Mouse (Mus musculus) gastrocnemius, postnatal 4 days (tissue): ENCODE results near the gene AL731706.1. TPM values are rescaled to one million over a fixed set of nuclear protein-coding genes. Genes with fewer than 3 reads are reported as not detected.
"Not testable (repeated sequence)": the region's sequence is repeated elsewhere in the genome, so short reads cannot be mapped to it uniquely, and the experiment has no call there.

Source experiments
- DNase-seq, 2 experiments: peaks; one replicate each; pipeline ENCODE4 v3.0.0; 2021 to 2022; ENCODE audit warnings: low spot score in 2 of 2, mixed read lengths in 2 of 2
- long read RNA-seq, 2 experiments: library from polyadenylated mRNA; stranded (forward); transcript quantifications; one replicate each; pipeline ENCODE4 v2.0.0; 2021
- total RNA-seq, 2 experiments: library from RNA; stranded (reverse); gene quantifications; 2 replicates each; pipeline ENCODE4 v1.2.3; 2021

AL731706.1 gene
- 10 to 100 TPM; 12.6 to 14.9 TPM for total RNA-seq
- long read RNA-seq, experiment 1, transcript AL731706.1-201 (3 exons, 944 nt): major isoform, 21 of 21 reads
- long read RNA-seq, experiment 1, partial matches to known transcripts: 0 of 21 reads
- long read RNA-seq, experiment 1, other reads (novel, unspliced or antisense): 0 of 21 reads
- long read RNA-seq, experiment 2, transcript AL731706.1-201 (3 exons, 944 nt): major isoform, 17 of 17 reads
- long read RNA-seq, experiment 2, partial matches to known transcripts: 0 of 17 reads
- long read RNA-seq, experiment 2, other reads (novel, unspliced or antisense): 0 of 17 reads

DNA sequence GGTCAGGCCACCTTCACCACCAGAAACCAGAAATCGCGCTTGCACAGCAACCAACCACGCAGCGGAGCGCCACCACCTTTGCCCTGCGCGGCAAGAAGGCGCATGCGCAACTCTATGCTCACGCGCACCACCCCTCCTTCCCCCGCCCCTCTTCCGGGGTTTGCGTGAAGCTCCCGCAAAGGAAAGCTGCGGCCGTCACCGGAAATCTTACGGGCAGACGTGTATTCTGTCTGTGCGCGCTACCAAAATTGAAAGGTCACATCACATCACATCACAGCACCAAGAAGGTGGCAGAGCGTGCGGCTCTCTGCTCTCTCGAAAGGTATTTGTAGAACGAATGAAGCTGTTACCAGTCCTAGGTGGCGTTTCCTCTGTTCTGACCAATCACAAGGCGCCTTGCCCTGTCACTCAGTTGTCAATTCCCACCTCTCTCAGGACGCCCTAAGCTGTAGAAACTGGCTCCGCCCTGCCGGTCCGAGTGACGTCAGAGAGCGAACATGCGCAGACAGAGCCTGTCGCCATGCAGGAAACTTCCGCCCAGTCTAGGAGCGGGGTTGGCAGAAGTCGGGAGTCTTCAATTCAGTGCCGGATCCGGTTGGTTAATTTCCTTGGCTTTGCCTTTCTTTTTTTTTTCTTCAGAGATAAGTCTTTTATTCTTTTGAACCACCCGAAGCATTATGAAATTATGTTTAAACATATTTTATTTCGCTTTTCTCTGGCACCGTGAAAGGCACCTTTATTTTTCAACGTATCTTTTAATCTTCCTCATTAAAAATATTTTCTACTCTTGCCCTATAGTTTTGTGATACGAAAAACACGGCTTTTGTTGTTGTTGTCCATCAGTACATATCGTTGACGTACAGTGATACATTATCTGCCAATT is at the start of gene AL731706.1, which contains the start of the genes Slx4ip and Mkks:
Gene AL731706.1 (minus strand): TSS at position 322 of the 883 bp plus-strand sequence.
Gene Slx4ip (plus strand): TSS at position 151 of the 883 bp plus-strand sequence.
Gene Mkks (minus strand): TSS at position 322 of the 883 bp plus-strand sequence.
- DNase-seq: peak; percentile 96 to 98

DNA sequence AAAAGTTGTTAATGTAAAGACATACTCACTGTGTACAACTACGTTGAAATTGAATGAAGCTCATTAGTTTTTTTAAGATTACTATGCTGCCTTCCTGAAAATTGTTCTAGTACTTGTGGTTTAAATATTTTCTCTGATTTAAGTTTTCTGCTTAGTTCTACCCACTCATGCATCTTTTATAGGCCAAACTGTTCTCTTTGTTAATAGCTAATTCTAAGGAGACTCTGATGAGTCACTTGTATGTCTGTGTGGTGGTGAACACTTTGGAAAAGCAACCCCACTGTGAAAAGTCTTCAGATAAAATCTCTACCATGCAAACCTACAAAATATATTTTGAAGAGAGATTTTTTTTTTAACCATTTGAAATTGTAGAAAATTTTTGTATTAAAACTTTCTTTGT is 47.1 kb upstream of the AL731706.1 start:
- no peak for DNase-seq

DNA sequence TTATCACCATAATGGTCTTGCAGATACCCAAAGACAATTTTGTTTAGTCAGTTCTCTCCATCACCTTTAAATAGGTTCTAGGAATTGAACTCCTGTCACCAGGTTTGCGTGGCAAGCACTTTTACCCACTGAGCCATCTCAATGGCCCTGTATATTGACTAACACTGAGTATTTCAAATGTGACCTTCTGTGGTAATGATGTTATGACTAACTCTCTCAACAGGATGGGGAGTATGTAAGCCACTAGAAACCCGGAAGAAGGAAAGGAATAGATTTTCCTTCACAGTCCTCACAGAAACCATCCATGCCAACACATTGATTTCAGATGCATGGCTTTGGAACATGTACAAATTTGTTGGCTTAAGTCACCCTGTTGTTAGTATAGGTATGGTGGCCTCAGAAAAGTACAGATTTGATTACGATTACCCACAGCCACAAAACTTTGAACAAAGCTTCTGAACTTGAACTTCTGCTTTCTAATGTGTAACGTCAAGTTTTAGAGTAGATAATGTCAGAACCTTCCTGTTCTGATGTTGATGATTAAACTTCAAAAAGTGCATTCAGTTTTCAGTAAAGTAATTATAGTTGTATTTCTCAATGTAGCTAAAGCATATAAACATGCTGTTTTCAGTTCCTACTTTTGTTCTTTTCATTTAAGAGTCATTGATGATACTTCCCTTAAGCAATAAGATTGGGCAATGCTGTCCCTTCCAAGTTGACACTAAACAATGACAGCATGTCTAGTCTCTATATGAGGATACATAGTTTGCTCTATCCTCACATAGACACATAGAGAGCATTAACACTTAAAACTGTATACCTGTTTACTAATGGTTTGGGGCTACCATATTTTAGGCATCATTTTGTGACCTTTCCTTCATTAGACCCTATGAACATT is 45.5 kb upstream of the AL731706.1 start:
- DNase-seq: no peak

DNA sequence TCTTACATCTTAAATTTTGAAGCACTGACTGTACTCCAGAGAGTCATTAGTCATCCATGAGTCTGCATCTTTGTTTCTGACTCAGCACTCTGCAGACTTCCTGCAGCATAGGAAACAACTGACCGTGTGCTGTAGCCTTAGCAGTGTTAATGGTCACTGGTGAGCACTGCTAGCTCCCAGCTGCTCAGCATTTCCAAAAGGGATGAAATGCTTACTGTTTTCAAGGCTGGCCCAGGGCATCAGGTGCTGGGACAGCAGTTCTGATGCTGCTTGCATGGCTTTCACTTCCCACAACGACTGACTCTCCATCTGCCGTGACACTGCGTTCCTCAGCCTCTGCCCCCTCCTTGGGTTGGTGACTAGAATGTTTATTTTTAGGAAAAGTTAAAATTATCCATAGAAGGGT is 29.8 kb upstream of the AL731706.1 start:
- DNase-seq: no peak

DNA sequence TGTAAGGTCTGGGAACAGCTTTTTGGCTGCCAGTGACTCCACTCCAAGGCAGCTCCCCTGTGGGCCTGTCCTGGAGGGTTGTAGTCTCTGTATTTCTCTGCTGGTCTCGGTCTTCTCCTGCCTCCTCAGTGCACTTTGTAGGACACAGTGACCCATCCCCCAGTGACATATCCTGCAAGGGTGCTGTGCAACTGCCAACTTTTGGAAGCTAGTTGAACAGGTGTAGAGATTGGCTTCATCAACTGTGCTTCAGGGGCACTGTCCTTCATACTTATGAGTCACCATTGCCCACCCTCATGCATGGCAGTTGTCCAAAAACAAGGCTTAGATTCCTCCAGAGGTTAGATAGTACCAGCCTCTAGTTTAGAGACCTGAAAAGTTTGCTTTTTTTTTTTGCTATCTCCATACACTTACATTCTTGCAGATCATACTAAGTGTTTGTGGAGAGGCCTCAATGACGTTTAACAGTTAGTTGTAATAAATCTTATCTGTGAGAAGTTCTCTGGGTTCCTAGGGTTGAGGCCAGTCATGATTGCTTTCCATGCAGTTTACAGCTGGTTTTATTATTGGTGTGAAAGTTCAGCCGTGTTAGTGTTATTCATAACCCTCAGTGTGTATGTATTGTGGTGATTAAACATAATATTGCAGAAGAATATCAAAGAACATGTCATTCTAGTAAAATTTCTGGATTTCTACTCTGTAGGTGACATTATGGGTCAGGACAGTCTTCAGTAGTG is 29.2 kb upstream of the AL731706.1 start:
- DNase-seq: no peak

DNA sequence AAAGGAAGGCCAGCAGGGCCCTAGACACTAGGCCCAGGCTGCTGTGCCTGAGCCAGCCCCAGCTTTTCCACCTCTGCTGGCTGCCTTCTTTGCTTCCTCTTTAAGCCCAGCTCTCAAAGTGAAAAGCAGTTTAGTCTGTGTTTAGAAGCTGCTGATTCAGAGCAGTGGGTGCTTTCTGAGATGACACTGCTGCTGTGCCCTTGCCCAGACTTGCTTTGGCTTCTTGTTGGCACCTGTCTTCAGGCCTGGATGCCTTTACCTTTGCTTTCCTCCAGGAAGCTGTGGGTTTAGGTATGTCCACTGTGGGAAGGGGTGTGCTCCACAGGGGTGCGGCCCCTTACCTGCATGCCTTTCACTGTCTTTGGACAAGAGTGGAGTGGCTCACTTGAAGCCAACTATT is 28.2 kb upstream of the AL731706.1 start:
- no peak for DNase-seq

DNA sequence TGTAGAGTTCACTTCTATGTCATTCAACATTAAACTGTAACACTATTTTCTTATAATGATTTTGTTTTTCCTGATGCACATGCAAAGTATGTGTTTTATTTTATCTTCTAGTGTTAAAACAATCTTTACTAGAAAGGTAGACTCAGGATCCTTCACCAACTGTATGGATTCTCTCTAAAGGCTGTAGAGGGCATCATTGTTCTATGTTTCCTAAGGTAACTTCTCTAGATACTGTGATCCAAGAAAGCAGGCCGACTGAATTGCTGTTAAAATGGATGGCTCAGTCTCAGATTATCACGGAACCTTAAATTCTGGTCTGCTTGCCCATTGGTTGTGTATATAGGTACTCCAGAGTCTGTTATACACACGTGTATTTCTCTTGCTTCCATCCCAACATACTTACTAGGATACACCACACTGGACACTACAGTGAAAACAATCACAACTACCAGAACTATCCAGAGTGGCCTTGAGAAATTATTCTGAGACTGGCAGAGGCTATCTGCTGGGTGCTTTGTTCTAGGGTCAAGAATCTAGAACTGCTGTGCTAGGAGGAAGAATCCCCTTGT is 23.2 kb upstream of the AL731706.1 start:
- DNase-seq: no peak

DNA sequence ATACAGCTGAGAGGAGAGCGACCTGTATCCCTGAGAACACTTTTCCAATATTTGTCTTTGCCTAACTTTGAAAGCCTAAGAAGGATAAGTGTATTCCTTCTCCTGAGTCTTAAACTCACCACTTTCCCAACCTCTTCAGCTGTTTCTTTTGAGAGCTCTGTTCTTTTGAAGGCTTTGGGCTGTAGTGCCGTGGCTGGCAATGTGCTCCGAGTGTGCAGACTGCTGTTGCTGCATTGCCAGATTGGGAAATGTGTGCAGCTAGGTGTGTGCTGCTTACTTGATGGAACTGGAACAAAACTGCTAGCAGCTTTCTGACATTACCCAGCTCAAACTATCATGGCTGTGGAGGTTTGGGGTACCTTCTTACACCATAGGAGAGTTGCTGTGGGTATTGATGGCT is 21.8 kb upstream of the AL731706.1 start:
- DNase-seq: no peak

DNA sequence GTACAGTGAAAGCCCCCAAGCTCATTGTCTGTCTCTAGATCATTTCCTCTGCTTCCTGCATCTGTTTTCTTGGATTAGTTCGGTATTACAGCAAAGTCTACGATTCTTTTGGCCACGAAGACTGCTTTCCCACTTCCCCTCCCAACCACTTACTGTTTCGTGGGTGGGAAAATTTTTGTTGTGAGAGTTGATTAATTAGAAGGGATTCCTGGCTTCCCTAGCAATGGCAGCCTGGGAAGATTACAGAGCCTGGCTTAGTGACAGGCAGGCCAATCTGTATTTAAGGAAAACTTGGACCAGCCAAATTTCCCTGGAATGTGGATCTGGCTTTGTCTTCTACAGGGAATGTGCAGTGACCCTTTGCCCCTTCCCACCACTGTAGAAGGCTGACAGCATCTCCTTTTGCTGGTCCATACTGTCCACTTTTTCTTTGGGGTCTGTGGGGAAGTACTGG is 20.8 kb upstream of the AL731706.1 start:
- no peak for DNase-seq

DNA sequence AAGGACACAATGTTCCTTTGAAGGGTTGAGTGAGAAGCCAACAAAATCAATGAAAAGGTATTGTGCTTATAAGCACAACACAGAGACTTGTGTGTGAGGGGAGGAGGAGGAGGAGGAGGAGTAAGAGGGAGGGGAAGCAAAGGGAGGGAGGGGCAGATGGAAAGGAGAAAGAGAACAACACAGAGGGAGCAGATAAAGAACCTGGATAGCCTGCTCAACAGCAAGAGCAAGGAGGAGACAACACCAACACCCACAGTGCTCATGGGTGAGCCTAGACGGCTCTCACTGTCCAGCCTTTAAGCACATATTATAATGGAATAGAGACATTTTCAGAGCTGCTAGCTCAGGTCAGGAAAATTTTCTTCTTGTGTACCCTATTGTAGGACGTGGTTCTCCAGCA is 18.1 kb upstream of the AL731706.1 start:
- DNase-seq: no peak

DNA sequence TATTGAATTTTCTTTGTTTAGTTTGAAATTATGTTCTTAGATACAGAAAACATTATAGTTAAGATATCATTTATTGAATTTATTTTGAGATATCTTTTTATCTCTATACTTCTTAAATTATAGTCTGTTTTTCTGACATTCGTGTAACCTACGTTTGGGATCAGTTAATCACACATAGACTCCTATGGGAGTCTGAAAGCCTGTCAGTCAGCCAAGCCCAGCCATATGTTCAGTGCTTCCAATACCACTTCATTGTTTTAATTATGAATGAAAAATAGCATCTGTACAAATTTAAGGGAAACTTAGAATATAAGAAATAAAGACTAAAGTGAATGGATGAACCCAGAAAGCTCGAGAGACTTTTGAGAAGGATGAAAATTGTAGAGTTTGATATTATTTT is 17.4 kb upstream of the AL731706.1 start:
- no peak for DNase-seq

DNA sequence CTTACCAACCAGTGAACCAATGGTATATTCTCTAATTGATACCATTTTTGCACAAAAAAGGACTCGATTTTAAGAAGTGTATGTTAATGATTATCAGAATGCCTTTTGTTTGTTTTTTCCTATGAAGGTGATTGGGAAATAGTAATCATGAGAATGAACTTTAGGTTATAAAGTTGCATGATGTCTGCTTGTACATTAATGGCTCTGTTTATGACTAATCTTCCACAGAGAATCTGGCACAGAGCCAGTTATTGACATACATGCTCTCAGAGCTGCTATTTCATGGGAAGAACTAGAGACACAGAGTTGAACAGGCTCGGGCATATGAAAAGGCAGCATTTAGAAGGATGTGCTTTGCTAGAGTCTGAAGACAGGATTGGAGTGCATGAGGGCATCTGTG is 4.9 kb upstream of the AL731706.1 start:
- DNase-seq: no peak

DNA sequence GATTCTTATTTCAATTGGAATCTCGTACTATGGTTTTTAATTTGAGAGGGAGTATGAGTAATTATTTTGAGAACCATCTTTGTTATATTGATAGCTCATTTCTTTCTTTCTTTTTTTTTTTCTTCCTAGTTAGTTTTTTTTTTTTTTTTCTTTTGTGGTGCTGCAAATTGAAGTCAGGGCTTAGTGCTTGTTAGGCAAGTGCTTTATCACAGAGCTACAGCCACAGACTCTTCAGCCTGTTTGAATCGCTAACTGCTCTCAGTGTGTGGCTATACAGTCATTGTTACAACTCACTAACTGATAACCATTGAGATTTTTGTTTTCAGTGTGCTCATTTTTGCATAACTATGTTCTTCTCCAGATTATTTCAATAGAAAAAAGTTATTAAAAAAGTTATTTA is 3.3 kb upstream of the AL731706.1 start:
- DNase-seq: no peak

DNA sequence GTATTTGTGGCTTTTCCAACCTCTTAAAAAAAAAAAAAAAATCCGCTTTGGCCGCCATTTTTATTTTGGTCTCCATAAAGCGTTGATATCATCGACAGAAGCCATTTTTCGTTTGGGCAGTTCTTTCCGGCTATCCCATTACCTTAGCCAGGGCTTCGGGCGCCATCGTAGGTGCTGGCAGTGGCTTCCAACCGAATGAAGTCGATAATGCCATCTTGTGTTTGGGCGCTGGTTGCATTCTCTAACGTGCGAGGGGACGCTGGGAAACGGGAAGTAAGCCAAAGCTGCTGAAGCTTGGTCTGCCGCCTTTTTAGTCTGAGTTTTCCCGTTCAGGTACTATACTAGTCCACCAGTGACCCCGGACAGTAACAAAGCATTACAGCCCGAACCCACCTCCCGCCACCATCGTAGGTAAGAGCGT is 772 bp upstream of the AL731706.1 start:
- DNase-seq: peak; percentile 77 to 92

DNA sequence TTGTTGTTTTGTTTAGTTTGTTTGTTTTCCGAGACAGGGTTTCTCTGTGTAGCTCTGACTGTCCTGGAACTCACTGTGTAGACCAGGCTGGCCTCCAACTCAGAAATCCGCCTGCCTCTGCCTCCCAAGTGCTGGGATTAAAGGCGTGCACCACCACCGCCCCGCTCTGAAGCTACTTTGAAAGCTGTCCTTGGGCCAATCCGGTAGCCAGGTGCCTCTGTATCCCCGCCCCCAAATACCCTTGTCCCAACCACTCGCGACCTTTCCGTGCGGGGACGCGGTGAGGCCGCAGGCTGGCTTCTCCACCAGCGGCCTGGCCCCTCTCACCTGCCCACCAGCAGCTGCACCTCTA is 497 bp downstream of the AL731706.1 start:
- not testable (repeated sequence) for DNase-seq

DNA sequence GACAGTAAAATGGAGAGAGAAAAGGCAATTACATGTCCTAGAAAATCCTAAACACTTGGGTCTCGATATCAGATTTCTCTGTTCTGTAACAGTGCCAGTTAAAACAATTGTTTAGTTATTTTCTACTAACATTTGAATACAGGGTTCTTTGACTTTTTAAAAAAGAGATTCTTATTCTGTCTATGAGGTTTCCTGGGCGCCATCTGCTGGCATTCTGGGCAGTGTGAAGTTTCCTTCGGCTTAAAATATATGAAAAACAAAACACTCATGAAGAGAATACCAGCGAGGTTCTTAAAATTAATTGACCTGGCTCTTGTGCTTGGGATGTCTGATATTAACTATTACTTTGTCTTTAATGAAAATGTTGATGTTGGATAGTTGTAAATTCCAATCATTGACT is 4.3 kb downstream of the AL731706.1 start:
- DNase-seq: peak in 1 of 2 experiments; percentile 18

DNA sequence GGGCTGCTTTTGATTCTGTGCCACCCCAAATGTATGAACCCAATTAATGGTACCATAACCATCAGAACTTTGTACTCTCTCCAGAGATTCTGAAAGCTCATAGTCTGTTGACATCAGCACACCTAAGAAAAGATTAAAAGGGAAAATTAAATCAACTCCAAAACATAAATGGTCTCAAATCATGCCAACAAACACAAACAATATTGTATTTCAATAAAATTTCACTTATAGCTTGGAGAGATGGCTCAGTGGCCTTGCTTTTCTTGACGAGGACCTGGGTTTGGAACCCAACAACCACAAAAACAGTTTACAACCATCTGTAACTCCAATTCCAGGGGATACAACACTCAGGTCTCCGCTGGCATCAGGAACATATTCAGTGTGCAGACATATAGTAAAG is 5.6 kb downstream of the AL731706.1 start, which contains the start of gene AL731706.2:
Gene AL731706.2 (minus strand): TSS at position 101 of the 400 bp plus-strand sequence.
- DNase-seq: no peak

DNA sequence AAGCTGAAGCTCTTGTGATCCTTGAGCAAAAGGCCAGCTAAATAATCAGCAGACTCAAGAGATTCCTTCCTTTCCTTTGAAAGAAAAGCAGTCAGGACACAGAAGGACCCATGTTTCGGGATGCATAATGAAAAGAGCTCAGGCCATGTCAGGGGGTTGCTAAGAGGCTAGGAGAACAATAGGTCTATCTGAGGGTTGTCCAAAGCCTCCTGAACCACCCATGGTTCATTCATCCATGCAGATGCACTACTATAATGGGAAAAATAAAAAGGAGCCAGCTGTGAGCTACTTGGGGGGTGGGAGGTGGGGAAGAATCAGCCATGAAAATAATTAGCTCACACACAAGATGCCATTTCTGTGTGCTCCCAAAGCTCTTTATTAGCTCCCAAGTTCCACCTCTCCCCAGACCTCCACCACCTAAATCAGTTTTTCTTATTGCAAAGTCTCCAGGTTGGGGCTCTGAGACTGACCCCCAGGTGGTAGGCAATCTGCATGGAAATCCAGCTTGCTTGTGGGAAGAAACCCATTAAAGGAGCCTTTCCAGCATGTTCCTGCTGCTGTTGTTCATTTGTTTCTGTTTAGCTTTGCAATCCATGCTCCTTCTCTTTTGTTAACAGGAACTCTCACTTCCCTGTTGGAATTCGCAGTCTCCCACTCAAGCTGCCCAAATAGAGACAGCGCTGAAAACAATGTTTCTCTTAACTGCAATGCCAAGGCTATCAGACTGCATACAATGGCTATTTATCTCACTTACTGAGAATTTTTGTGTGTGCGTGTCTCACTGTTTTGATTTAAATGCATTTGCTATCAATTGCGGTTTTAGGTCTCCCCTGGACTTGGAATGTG is 36.4 kb downstream of the AL731706.1 start:
- DNase-seq: no peak

DNA sequence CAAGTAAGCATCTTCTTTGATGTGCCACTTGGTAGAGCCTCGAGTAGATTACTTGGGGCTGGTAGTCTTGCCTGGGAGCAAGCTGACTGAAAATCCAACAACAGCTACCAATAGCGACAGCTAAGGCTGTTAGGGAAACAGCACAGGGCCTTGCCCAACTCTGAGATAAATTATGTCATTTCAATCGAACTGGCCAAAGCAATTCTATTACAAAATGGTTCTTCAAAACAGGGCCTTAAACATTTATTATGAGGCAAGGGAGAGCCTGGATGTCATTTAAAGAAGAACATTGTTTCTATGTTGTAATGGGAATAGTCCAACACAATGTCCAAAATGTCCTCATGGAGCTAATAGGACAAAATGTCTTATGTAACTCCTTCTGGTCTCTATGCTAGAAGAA is 40.8 kb downstream of the AL731706.1 start:
- no peak for DNase-seq
